Mouse (Mus musculus): ENCODE results near the gene P4ha2.

DNA sequence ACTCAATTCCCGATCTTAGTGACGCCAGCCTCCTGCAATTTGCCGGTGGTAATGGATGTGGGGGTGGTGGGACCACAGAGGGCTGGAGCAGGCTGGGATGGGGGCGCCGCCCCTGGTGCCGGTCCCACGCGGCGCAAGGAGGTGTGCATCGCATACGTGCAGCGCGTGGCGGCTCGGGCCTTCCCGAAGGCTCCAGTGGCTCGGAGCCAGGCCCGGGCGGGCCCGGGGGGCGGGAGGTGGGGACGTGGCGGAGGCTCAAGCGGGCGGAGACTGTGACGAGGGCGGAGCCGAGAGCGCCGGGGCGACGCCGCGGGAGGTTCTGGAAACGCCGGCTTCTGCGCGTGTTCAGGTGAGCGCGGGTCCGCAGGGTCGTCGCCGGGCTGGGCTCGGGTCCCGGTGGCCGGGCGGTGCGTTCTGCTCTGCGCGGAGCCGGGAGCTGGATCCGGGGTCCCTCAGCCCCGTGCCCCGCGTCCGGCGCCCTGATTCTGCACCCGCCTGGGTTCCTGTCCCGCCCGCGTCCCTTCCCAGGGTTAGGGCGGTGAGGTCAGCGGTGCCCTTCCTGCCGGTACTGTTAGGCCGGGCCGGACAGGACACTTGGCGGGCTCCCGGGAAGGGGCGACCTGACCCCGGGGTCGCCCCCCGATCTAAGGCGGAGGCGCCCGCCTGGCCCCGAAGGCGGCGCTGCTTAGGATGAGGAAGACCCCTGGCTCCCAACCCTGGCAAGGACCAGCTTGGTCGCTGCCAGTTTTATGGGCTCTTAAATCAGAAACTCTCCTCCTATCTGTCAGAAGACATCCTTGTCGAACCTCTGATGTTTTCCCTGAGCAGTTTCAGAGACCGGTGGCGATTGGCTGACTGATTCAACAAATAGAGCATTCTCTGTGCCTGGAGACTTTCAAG lies 1.0 kb downstream of the P4ha2 start:
- TF ChIP-seq GATA1 (IDR thresholded peaks at IDR 0.05; ENCODE audit: borderline replicate concordance, low read length) = no peak
- no peak for TF ChIP-seq FLI1 (IDR thresholded peaks at IDR 0.05; ENCODE audit: low read length)

All from megakaryocyte, embryonic 14.5 days (primary cell).